Mouse (Mus musculus): ENCODE data around the gene Slamf7.

Gene Slamf7

DNA sequence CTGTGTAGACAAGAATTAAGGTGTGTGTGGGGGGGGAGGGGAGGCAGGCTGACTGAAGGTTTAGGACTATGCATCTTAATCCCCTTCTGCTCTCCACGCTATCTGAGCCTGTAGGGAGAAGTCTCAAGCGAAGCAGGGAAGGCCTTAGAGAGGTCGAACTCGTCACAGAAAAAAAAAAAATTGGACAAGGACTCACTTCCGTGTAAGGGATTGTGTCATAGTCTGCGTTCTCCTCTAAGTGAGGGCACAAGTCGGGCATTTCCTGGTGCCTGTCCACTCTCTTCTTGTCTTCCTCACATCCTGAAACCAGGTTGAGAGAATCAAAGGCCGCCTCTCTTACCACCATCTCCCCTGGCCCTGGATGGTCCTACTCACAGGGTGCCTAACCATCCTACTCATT lies 15.7 kb downstream of the Slamf7 start:
- no peak for DNase-seq (ENCODE audit: low read depth, low spot score)

DNA sequence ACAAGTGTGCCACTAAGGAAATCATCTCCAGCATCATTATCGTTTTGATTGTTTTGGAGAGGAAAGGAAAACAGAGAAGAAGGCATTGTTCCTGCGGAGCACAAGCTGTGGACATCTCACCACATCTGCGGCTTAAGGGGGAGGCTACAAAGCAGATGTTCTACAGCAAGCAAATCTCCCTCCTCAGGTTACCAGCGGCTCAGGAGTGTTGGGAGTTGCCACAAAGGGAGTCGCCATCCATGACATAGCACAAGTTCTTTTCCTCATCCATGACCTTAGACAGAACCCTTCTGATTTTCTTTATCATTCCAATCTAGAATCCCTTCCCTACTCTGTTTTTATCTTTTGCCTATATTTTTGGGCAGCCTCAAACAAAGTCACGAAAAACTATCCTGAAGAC lies 17.1 kb downstream of the Slamf7 start:
- DNase-seq (ENCODE audit: low read depth, low spot score): no peak

DNA sequence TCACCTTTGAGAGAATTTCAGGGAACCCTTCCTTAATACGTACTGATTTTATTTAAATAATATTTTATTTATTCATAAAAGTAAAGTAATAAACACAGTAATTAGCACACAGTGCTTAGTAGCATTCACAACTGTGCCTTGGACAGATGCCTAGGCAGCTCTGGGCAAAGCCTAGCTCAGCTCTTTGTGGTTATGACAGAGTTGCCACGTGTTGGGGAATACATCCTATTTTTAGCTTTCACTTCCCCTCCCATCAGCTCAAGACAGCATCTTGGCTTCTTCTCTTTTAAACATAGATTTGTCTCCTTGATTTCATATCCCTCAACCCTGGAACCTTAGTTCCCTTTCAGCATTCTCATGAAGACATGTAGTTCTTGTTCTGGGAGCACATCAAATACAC lies 21.4 kb downstream of the Slamf7 start:
- no peak for DNase-seq (ENCODE audit: low read depth, low spot score)

DNA sequence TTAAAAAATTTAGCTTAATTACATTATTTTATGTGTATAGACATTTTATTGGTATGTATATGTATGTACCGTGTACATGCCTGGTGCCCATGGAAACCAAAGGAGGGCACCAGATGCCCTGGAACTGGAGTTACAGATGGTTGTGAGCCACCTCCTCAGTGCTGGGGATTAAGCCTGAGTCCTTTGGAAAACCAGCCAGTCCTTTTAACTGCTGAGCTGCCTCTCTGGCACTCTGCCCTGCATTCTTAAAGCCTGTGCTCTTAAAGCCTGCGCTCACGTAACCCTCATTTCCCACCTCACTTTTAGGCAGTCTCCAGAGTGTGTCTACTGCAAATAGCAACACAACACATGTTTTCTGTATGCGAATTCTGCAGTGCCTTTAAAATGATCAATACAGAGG lies 21.9 kb downstream of the Slamf7 start:
- no peak for DNase-seq (ENCODE audit: low read depth, low spot score)

DNA sequence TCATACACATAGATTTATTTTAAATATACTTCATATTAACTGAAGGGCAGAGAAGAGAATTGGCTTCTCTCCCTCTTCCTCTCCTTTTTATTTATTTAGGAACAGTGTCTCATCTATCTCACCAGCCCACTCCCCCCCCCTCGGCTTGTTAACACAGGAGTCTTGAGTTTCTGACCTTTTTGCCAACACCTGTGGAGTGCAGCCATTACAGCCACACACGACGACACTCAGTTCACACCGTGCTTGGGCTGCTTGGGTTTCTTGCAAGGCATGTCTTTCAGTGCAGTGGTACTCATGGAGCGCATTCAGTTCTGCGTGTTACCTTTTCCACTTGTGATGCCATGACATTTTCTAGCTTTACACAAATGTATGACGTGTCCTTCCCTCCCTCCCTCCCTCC lies 22.8 kb downstream of the Slamf7 start:
- DNase-seq (ENCODE audit: low read depth, low spot score): no peak

DNA sequence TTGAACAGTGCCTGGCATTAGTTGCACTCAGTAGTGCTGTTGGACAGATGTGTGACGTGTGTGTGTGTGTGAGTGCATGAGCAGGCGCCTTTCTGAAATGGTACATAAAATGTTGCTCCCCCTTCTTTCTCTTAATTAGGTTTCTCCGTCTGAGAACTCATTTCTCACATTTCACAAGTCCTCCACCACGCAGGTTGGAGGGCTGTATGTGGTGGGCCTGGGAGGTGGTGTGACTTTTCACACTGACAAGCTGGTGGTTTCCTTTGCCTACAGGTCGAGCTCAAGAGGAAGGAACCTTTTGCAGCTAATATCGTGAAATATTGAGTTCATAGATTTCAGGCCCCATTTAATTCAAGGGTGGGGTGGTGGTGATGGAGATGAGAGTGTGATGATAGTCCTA lies 23.7 kb downstream of the Slamf7 start:
- DNase-seq (ENCODE audit: low read depth, low spot score): no peak

DNA sequence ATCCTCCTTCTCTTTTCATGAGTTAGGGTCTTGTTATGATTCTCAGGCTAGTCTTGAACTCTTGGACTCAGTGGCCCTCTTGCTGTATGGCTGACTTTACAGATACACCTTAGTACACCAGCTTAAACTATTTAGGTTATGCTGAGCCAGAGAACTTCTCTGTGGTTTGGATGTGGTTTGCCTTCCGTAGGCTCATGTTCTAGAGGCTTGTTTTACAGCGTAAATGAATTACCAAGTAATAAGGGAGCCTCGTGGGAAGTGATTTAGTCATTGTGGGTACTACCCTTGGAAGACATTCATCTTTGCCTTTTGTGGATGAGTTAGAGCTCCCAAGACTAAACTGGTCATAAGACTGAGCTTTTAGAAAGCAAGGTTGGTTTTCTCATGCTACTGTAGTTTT lies 25.0 kb downstream of the Slamf7 start:
- no peak for DNase-seq (ENCODE audit: low read depth, low spot score)

DNA sequence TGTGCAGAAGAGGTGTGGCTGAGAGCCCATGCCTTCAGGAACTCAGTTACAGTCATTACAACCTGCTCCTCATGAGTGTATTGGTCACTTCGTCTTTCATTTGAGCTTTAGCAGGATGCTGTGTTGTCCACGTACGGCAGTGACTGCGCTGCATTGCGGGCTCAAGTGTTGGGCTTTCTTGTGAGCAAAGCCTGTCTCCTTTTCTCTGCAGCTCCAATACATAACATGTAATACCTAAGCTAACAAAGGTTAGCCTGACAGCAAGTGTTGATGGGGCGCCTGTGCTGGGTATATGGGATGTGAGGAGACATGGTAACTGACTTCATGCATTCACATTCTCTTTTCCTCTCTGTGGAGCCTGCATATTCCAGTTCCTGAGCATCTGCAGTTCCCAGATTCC lies 32.7 kb downstream of the Slamf7 start:
- DNase-seq (ENCODE audit: low read depth, low spot score): no peak

DNA sequence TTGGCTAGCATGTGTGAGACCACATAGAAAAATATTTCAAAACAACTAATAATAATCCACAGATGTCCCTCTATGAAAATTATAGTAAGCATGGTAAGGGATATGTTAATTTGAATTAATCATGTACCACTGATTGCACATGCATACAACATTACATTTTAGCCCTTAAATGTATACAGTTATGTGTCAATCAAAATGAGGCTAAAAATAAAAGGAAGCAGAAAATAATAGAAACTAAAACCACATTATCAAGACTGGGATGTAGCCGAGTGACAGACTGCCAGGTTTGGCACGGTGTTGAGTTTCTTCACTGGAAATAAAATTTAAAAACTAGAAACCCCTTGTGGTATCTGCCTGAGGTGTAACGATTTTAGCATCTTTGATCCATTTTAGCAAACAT lies 33.2 kb downstream of the Slamf7 start:
- DNase-seq (ENCODE audit: low read depth, low spot score): no peak

DNA sequence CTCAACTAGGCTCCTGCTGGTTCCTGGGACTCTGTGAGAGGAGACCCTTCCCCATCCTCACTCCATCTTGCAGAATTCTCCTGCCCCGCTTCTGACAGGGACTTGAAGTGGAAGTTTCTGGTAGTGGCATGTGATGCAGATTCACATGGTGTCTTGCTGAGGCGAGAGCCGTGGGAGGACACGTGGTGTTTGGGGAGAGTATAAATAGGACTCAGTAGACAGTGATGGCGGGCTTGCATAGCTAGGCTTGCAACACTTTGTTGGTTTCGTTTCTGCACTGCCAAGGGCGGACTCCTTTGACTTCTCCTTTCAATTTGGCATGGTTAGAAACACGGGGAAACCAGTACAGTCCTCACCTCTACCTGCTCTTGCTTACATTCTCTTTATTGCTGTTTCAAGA lies 33.8 kb downstream of the Slamf7 start:
- DNase-seq (ENCODE audit: low read depth, low spot score): no peak

DNA sequence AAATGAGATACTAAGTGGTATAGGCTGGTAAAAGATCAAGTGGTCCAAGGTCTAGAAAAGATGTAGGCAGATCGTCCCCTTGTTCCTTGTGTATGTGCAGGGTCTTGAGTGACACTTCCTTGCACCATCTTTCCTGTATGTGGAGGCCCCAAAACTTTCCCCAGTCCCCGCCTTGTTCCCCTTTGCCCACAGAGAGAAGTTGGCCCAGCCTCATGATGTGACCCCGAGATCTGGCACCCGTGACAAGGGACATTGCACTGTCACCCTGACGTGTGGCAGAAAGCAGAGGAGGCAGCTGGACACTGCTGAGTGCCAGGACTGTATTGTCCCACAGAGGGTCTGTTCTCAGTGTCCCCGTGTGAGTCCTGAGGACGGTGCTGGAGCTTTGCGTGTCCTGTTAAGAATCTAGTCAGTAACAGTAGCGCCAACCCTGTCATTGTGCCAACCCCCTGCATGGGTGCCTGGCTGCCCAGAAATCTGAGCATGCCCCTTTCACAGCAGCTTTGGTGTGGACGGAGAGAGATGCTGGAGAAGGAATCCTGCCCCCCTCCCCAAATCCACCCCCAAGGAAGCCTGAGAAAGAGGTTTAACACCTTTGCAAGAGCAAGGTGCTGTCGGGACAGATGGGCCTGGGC lies 35.8 kb downstream of the Slamf7 start:
- no peak for DNase-seq (ENCODE audit: low read depth, low spot score)

DNA sequence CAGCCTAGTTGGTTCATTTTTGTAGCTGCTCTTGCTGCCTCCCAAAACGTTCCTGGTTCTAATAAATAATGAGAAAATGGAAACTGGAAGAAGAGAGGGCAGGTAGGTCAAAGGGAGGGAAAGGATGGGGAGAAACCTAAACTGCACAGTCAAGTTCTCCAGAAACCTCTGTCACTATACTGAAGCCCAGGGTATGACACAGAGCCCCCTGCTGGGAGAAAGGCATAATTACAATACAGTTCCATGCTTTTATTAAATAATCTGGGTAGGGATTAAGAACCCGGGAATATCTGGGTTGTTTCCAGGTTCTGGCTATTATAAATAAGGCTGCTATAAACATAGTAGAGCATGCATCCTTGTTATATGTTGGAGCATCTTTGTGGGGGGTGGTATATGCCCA lies 38.9 kb downstream of the Slamf7 start:
- no peak for DNase-seq (ENCODE audit: low read depth, low spot score)

DNA sequence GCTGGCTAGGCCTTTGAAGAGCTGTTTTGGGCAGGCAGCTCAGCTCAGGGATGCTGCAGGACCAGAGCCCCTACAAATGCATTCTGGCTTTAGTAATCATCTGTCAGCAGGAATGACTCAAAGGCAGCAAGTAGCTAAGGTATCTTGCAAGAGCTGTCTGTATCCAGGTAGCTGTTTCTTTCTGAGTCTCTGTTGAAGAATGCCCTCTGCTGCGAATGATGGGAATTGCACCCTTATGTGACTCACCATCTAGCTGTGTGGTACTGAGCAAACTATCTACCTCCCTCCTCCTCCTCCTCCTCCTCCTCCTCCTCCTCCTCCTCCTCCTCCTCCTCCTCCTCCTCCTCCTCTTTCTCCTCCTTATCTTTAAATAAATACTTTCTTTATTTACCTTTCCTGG lies 42.1 kb downstream of the Slamf7 start:
- DNase-seq (ENCODE audit: low read depth, low spot score): no peak

DNA sequence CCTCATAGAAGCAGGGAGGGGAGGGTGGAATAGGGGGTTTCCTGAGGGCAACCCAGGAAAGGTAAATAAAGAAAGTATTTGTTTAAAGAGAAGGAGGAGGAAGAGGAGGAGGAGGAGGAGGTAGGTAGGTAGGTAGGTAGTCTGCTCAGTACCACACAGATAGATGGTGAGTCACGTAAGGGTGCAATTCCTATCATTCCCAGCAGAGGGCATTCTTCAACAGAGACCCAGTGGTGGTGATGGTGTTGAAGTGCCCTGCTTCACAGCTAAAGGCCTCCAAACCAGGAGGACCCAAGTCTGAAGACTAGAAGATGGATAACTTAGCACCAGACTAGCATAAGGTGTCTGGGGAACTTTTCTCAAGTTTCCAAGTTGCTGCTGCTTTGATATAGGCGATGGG lies 42.8 kb downstream of the Slamf7 start:
- no peak for DNase-seq (ENCODE audit: low read depth, low spot score)

DNA sequence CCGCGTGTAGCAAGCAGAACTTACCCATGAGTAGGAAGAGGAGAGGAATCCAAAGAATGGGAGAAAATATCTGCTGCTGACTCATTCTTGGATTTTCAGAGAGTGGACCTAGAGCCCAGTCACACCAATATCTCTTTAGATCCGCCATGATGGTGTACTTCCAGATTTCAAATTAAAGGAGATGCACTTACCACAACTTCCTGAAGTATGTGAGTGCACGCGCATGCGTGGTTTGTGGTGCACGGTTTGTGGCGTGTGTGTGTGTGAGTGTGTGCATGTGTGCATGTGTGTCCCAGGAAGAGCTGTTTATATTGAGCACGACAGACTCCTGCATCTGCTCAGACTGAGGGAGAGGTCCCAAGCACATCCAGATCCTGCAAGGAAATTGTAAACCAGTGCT lies 45.7 kb downstream of the Slamf7 start, which contains the start of gene Ly9:
TSS of gene Ly9 (minus strand) at position 235 of the 400 bp plus-strand sequence.
- DNase-seq (ENCODE audit: low read depth, low spot score): no peak

DNA sequence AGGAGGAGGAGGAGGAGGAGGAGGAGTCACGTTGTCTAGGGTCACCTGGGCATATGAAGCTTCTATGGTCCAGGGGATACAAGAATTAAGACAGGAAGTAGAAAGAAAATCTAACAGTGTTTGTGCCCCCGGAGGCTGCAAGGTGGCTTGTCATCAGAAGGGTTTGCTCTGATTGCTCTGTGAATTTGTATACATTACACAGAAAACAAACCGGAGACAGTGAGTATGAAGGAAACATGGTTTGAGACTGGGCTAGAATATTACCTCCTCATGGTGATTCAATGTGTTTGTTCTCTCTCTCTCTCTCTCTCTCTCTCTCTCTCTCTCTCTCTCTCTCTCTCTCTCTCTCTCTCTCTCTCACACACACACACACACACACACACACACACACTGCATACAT lies 46.2 kb downstream of the Slamf7 start:
- DNase-seq (ENCODE audit: low read depth, low spot score): no peak

DNA sequence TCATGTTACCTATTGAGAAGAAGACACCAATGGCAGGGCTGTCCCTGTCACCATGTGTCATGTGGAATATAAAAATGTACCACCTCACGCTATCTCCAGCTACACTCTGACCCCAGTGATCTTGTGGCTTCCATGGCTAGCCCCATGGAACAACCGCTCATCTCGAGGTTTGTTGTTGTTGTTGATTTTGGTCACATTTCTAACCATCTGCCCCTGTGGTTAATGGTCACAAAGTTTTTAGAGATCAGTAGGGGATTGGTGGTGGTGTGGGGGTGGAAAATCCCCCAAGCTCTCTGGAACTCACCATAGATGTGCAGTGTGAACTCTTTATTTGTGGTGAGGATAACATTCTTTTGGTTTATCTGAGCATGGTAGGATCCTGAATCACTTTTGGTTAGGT lies 48.1 kb downstream of the Slamf7 start:
- DNase-seq (ENCODE audit: low read depth, low spot score): no peak

DNA sequence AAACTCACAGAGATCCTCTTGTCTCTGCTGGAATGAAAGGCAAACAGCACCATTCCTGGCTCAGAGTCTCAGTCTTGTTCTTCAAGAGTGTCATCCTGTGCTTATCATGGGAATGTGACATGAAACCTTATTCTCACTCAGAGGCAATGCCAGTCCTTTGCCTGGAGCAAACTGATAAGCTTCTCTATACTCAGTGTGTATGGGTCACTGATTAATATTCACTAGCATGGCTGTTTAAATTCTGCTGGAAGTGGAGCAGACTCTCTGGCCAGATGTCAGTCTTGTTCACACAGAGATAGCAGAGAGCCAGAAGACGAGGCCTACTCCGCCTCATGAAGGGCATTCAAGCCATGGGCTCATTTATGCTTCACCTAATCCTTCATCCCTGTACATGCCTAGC lies 68.3 kb downstream of the Slamf7 start:
- DNase-seq (ENCODE audit: low read depth, low spot score): no peak
